Mouse (Mus musculus): ENCODE measurements around the gene Dkk2. TPM values are rescaled to one million over a fixed set of nuclear protein-coding genes. Genes with fewer than 3 reads are reported as not detected.

The Dkk2 gene
- polyA plus RNA-seq, 1 experiment from 2014 or later = 11.0 TPM

DNA sequence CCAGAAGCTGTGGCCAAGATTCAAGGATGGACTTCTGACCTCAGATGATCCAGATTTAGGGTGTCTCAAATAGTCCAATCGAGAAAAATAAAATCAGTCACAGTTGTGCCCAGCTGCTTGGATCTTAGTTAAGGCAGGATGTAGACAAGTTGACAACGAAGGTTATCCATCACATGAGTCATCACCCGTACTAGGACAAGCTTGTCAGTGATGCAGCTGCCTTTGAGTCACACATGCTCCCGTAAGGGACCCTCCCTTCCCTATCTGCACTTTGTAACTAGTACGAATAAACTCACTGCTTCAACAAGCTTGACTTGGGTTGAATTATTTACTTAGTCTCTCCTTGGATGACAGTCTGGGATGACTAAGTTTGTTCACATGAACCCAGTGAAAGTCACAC lies 126.2 kb downstream of the Dkk2 start:
- H3K4me3 ChIP-seq (replicated peaks) = no peak overlapping the region
- no peak for ATAC-seq
- H3K4me2 ChIP-seq (replicated peaks) = no peak overlapping the region
- 57% methylated on average over 5 of the region's 5 CpGs for WGBS
- no peaks in the 10 kb centered on the region for H3K27me3 ChIP-seq (replicated peaks)
- H3K9ac ChIP-seq = no peak overlapping the region
- H3K4me1 ChIP-seq (replicated peaks) = no peaks in the 10 kb centered on the region
- H3K36me3 ChIP-seq = no peaks in the 10 kb centered on the region
- H3K9me3 ChIP-seq = no peaks in the 10 kb centered on the region
- no peak overlapping the region for H3K27ac ChIP-seq

DNA sequence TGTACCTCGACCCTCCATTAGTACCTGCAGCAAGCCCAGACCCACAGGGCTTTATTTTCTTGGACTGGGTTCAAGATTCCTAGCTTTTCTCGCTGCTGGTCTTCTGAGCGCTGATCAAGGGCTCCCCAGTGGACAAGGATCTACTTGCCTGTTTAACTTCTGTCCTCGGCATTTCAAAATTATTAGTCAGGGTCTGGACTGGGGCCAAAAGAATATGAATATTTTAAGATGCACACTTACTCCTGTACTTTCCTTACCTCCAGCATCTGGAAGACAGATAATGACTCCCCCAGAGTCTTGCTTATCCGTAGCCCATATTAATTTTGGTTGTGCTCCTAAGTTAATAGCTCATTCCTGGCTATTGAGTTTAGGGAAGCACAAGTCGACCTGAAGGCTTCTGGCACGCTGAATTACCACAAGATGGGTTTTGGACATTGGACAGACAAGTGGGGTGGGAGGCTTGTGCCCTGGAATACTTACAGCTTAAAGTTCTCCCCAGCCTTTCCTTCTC lies 134.9 kb downstream of the Dkk2 start:
- Histone ChIP-seq H3K4me3 (replicated peaks) (no peak overlapping the region), H3K4me1 (replicated peaks) (no peaks in the 10 kb centered on the region), H3K36me3 (no peaks in the 10 kb centered on the region), H3K27me3 (replicated peaks) (no peaks in the 10 kb centered on the region), H3K4me2 (replicated peaks) (no peak overlapping the region), H3K27ac (no peak overlapping the region), H3K9ac (no peak overlapping the region), H3K9me3 (no peaks in the 10 kb centered on the region)
- ATAC-seq = no peak
- WGBS = 75% methylated on average over 7 of the region's 7 CpGs

DNA sequence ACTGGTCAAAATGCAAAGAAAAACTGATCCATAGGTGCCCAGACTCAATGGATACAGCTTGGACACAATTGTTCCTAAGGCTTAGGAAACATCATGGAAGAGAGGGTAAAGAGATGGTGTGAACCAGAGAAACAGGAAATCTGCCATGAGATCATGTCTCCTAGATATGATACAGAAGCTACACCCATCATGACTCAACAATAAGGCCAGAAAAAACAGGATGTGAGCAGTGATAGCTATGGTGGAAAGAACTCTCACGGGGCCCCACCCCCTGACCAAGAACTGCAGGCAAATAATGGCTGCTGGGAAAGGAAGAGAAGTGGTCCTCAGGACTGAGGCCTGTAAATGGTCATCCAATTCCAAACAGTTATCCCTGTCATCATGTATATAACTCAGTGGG lies 142.5 kb downstream of the Dkk2 start:
- Histone ChIP-seq H3K4me3 (replicated peaks) (no peak overlapping the region), H3K27ac (no peak overlapping the region), H3K4me1 (replicated peaks) (no peaks in the 10 kb centered on the region), H3K36me3 (no peaks in the 10 kb centered on the region), H3K4me2 (replicated peaks) (no peak overlapping the region), H3K9ac (no peak overlapping the region), H3K9me3 (no peaks in the 10 kb centered on the region), H3K27me3 (replicated peaks) (no peaks in the 10 kb centered on the region)
- WGBS = 73% methylated on average over 1 of the region's 1 CpGs
- no peak for ATAC-seq

Measured in intestine, embryonic 15.5 days (tissue).